Mouse (Mus musculus): ENCODE measurements at regions not wholly inside any gene's neighbourhood (a gene's known extent, or its start where the extent isn't known, plus 50 kb on each side); places are given as distances from the start of the nearest gene placed in this dataset.

GRCm38 (mm10) chr8:66756639-66757038 is 59.6 kb downstream of the Npy1r start:
- intact Hi-C loops (cut with DNase I) = loop anchor here (2.0 to 10.0 kb wide), 3 partner anchors 58 to 428 kb away; no protein-coding TSS in a partner anchor
- DNase-seq (ENCODE audit: low spot score in 2 of 2) = peak in 1 of 2 experiments; percentile 57

GRCm38 (mm10) chr8:66757830-66758229 is 60.8 kb downstream of the Npy1r start:
- intact Hi-C loops (cut with DNase I) = loop anchor here (2.0 to 10.0 kb wide), 3 partner anchors 59 to 427 kb away; no protein-coding TSS in a partner anchor
- DNase-seq (ENCODE audit: low spot score in 2 of 2) = peak in 1 of 2 experiments; percentile 63

DNA sequence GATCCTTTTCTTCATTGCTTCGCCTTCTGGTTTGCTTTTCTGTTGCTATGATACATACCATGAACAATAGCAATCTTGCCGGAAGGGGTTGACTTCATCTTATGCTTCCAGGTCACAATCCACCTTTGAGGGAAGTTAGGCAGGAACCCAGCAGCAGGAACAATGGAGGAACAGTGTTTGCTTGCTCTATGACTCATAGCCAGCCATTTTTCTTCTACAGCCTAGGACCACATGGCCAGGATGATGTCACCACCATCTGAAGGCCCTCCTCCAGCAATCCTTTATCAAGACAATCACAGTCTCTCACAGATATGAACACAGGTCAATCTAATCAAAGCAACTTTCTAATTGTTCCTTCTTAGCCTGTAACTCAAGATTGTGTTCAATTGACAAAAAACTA is 61.5 kb downstream of the Npy1r start:
- no peak for DNase-seq (ENCODE audit: low spot score in 2 of 2)
- intact Hi-C loops (cut with DNase I) = loop anchor here (5.0 to 10.0 kb wide), 2 partner anchors 149 to 426 kb away; no protein-coding TSS in a partner anchor

DNA sequence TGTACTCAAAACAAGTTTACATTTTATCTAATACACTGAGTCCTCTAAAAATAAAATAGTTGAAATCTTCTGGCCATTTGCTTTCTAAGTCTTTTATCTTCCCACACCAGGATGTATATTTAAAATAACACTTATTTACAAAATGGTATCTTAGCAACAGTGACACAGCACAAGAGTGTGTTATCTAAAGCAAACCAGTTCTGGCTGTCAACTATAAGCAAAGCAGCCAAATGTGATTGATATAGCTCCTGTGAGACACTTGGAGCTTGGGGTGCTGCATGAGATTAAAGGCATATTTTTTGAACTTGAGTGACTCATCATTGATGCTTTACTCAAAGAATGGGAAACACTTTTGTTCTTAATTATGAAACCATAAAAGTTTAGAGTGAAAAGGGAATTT is 62.7 kb downstream of the Npy1r start:
- peak in 1 of 2 experiments; percentile 65 for DNase-seq (ENCODE audit: low spot score in 2 of 2)
- intact Hi-C loops (cut with DNase I) = loop anchor here (5.0 to 10.0 kb wide), 2 partner anchors 148 to 425 kb away; no protein-coding TSS in a partner anchor

DNA sequence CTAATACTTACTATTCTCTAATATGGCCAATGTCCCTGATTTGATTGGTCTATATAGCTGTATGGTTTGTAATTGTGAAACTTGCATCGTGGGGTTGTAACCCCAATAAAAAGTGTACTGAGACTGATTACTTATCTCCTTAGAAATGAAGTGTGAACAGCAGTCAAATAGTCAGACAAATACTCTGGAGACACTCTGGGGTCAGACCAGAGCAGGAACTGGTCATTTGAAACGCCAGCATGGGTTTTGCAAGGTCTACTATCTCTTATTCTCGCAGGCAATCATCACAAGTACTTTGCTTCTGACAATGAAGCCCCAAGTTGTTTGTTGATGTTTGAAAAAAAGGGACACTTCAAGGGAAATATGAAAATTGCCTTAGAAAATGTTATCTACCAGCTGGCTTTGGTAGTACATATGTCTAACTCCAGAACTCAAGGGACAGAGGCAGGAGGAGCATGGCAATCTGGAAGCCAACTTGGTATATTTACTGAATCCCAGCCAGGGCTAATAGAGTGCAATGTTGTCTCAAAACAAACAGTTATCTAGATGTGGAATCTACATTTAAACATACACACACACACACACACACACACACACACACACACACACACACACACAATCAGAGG is 64.1 kb downstream of the Npy1r start:
- no peak for DNase-seq (ENCODE audit: low spot score in 2 of 2)
- intact Hi-C loops (cut with DNase I) = no loop called here

DNA sequence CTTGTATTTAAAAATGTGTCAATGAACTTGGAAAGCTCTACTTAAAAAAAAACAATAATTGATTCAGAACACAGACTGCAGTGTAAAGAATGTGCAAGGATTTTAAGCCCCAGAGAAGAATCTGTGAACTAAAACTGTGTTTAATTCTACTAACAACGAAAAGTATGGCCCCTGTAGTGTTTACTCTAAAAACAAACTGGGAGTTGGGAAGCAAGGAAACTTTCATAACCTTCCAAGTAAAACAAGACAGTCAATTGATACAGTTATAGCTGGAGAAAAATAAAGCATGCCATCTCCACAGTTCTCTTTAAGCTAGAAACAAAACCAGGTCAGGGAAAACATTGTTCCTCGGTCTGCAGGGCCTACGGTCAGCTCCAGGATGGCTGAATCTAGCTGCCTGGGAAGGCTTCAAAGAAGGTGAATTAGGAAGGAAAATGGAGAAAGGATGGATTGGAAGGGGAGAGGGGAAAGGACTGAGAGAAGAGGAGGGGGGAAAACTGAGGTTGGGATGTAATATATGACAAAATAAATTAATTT is 68.1 kb downstream of the Npy1r start:
- intact Hi-C loops (cut with DNase I) = loop anchor here (5.0 kb wide), 1 partner anchor 1857 kb away; no protein-coding TSS in a partner anchor
- no peak for DNase-seq (ENCODE audit: low spot score in 2 of 2)

GRCm38 (mm10) chr8:66768379-66768969 is 71.5 kb downstream of the Npy1r start:
- intact Hi-C loops (cut with DNase I) = loop anchor here (5.0 kb wide), 1 partner anchor 1854 kb away; no protein-coding TSS in a partner anchor
- no peak for DNase-seq (ENCODE audit: low spot score in 2 of 2)

DNA sequence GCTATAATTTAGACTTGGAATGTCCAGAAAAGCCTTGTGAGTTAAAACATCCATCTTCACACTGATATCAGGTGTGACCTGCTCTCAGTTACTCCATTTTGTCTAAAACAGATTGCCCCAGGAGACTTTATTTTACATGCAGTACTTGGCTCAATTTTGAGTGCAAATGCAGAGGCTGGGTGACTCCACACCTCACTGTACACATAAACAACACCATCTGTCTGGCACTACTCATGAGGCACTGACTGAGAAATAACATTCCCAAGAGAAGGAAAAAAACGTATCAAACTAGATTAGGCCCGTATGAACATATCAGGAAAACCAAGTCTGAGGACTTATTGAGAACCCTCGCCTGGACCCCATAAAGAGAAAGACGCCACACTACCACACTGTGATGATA is 74.1 kb downstream of the Npy1r start:
- intact Hi-C loops (cut with DNase I) = no loop called here
- DNase-seq (ENCODE audit: low spot score in 2 of 2) = peak; percentile 20 to 61

GRCm38 (mm10) chr8:66772653-66773052 is 75.7 kb downstream of the Npy1r start:
- no peak for DNase-seq (ENCODE audit: low spot score in 2 of 2)
- intact Hi-C loops (cut with DNase I) = no loop called here

GRCm38 (mm10) chr8:66777115-66777877 is 80.3 kb downstream of the Npy1r start:
- intact Hi-C loops (cut with DNase I) = no loop called here
- DNase-seq (ENCODE audit: low spot score in 2 of 2) = peak in 1 of 2 experiments; percentile 11

DNA sequence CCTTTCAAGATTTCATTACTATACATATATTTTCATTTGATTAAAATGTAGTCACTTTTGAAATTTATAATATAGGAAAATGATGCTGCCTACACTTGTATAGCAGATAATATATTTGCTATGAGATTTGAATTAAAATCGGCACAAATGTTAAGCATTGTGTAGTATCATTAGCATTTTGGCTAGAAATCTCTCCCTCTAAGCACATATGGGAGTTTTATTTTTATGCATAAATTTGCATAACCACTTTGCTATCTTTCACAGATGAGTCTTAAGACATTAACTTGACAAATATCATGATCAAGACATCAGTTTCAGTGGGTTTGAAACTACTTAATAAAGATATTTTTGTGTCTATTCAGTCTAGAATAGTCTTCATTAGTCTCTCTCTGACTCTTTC is 80.4 kb upstream of the Naf1 start:
- DNase-seq (ENCODE audit: low spot score in 2 of 2) = peak in 1 of 2 experiments; percentile 15
- intact Hi-C loops (cut with DNase I) = loop anchor here (2.0 kb wide), 1 partner anchor 83 kb away; the partner anchor contains the start of gene Npy1r

DNA sequence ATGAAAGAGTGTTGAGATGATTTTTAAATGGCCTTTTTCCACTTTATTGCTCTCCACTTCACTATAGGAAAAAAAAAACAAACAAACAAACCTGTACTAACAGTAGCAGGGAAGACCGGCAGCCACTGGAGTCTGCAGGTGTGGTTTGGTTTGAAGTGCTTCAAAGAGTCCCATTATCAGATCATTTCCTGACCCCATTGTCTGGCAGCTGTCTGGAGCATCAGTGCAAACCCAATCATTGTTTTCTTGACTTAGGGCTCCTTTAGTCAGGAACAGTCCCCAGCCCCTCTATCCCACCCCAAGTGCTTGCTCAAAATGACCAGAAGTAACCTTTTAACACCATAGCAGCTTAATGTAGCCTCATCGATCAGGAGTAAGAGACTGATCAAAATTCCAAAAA is 77.4 kb upstream of the Naf1 start:
- intact Hi-C loops (cut with DNase I) = no loop called here

DNA sequence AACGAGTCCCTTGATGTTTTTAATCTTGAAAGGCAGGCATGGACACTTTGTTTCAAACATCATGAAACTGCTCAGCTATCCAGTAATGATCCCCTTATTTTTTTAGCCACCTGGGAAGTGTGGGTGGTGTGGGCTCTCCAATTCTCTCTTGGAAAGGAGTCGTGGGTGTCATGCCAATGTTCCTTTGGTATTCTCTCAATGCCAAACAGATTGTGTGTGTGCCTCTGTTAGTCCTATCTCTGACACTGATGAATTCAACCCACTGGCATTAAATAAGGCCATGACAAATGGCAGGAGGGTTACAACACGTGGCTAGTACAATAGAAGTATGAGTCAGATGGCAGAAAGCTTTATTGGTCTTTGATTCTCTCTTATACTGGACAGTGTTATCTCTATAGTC is 74.0 kb upstream of the Naf1 start:
- intact Hi-C loops (cut with DNase I) = no loop called here
- peak in 1 of 2 experiments; percentile 50 for DNase-seq (ENCODE audit: low spot score in 2 of 2)

More for the DNA sequence above, 77.4 kb upstream of the Naf1 start:
- DNase-seq (ENCODE audit: low spot score in 2 of 2) = no peak
